Mouse (Mus musculus): Measurements from ENCODE around the gene Dgki.

The Dgki gene

GRCm38 (mm10) chr6:36998942-36999341, 301.0 kb downstream of the Dgki start:
- DNase-seq: no peak

DNA sequence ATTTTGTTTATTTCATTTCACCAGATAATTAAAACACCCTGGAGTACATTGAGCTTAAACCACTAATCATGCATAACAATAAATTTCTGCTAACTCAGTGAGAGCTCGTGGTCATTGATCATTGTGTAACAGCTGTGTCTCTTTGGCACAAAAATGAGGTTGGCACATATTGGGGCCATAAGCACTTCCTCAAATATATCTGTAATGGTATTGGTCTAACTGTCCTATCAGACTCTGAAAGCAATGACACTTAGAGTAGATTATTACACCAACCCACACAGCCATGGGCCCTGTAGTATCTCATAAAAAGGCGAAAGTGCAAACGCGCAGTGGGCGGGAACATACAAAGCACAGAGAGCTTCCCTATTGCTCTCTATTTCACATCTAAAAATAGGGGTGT, 305.7 kb downstream of the Dgki start:
- DNase-seq: no peak

DNA sequence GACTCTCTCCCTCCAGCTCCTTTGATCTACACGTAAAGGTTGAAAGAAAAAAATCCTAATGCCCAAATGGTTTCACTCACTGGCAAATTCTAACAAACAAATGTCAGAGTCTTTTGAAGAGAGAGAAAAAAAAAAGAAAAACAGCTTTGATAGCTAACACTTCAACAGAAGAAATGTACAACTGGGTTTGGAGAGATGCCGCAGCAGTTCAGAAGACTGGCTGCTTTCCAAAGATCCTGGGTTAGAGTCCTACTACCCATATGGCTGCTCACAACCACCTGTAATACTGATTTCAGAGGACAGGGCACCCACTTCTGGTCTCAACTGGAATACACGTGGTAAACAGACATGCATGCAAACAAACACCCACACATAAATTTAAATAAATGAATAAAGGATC, 309.8 kb downstream of the Dgki start:
- no peak for DNase-seq

- DNase-seq: no peak
Measured at GRCm38 (mm10) chr6:36988800-36989199, 311.2 kb downstream of the Dgki start.

- no peak for DNase-seq
Measured at GRCm38 (mm10) chr6:36981646-36982045, 318.3 kb downstream of the Dgki start.

DNA sequence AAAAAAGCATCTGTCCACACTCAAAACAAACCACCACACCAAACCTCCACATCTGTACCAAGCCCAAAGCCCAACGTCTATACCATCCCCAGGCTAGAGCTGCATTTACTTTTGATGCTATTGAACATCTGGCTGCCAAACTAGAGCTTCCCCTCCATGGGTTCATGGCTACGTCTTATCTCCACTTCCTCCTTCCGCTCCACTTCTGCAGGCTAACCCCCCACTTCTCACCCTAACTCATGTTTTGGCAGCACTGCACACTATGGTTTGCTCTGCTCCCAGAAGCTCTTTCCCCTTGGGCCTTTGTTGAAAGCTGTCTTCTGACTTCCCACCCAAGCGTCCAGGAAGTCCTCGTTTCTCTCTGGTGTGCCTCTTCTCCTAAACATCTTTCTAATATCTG, 319.5 kb downstream of the Dgki start:
- no peak for DNase-seq

GRCm38 (mm10) chr6:36978176-36978575, 321.8 kb downstream of the Dgki start:
- DNase-seq: no peak

GRCm38 (mm10) chr6:36973096-36973495, 326.9 kb downstream of the Dgki start:
- DNase-seq: peak; percentile 16 to 31

GRCm38 (mm10) chr6:36972494-36972893, 327.5 kb downstream of the Dgki start:
- peak; percentile 52 to 59 for DNase-seq

DNA sequence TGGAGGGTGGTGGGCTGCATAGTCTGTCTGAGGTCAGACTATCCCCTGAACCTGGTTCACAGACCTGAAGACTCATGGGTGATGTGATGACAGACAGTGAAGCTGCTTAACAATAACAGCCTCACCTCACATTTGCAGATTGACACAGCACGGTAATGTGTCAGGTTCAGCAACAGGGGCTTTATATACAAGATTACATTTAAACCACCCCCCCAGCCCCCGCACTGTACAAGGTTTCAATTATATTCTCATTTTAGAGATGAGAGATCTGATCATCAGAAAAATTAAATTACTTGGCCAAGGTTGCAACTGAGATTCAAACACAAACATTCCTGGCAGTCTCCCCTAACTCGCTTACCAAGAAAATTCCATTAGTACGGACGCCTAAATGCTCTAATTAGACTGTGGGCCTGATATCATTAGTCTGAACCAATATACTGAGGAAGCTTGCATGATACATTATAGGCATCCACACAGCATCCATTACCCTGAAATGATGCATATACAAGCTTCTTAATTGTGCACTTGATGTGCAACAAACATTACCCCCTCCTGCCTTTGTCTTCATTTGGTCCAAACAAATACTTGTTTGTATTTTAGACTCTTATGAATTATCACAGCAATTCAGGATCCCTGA, 330.6 kb downstream of the Dgki start:
- no peak for DNase-seq

DNA sequence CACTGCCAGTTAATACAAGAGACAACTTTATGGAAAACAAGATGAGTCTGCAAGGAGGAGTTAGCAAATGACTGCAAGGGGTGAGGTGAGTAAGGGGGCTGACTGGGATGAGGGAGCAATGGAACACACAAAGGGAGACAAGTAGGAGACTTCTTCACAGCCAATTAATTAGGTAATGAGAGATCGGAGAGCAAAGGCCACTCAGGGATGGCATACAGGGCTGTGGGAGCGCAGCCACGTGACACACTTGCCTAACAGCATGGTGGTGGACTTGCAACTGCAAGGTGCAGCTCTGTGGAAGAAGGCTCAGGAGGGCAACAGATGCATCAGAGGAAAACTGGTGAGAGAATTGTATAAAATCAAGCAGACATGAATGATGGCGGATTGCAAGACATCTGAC, 339.3 kb downstream of the Dgki start:
- peak in 1 of 2 experiments; percentile 42 for DNase-seq

- no peak for DNase-seq
Measured at GRCm38 (mm10) chr6:36955293-36955692, 344.7 kb downstream of the Dgki start.

- no peak for DNase-seq
Measured at GRCm38 (mm10) chr6:36950648-36951047, 349.3 kb downstream of the Dgki start.

- DNase-seq: no peak
Measured at GRCm38 (mm10) chr6:36947861-36948260, 352.1 kb downstream of the Dgki start.

GRCm38 (mm10) chr6:36937527-36937926, 362.5 kb downstream of the Dgki start:
- DNase-seq: no peak

GRCm38 (mm10) chr6:36936816-36937215, 363.2 kb downstream of the Dgki start:
- DNase-seq: no peak

- DNase-seq: no peak
Measured at GRCm38 (mm10) chr6:36931473-36931872, 368.5 kb downstream of the Dgki start.

DNA sequence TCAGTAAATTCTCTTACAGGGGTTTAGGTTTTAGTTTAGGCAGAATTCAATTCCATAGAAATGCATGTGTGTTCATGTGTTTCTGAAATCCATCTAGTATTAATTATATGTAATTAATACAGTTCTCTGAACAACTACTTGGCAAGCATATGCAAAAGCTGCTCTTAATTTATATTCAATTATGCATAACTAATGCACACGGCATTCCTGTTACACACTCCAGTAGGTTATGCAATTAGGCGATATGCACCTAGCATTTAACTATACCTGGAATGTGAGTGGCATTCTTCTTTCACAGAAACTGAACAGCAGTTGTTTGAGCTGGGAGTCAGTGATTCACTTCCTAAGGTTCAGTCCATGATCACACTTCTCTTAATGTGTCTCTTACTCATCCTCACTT, 370.2 kb downstream of the Dgki start:
- DNase-seq: no peak

- DNase-seq: peak in 1 of 2 experiments; percentile 9
Measured at GRCm38 (mm10) chr6:36926455-36926854, 373.5 kb downstream of the Dgki start.

DNA sequence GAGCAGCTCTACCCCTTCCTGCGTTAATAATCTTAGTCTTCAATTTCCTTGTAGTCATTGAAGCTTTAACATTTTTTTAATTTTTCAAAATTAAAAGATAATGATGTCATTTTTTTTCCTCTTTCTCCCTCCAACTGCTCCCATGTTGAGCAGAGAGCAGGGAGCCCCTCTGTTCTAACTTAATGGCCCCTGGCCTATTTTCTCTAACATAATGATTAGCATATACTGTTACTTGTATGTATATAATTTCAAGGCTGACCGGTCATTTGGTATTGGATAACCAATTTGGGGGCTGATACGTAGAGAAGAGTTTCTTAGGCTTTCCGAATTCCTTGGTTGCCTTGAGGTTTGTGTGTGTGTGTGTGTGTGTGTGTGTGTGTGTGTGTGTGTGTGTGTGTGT, 378.0 kb downstream of the Dgki start:
- no peak for DNase-seq

- DNase-seq: no peak
Measured at GRCm38 (mm10) chr6:36911586-36911985, 388.4 kb downstream of the Dgki start.

- DNase-seq: no peak
Measured at GRCm38 (mm10) chr6:36907191-36907590, 392.8 kb downstream of the Dgki start.

GRCm38 (mm10) chr6:36905965-36906364, 394.0 kb downstream of the Dgki start:
- no peak for DNase-seq

DNA sequence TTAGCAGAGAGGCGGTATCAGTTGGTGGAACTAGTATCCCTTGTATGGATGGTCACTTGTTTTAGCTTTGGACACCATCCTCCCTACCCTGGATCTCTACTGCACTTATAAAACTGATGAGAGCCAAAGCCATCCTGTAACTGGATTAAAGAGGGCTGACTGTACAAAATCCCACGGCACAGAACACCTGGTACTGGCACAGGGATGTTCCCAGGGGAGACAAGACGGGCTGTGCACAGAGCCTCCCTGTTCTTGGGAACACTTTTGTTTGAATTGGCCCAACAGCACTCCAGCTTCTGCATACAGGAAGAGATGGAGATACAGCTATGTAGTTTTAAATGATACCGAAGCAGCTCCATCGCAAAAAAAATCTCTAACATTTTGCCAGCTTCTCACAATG, 395.1 kb downstream of the Dgki start:
- no peak for DNase-seq

DNA sequence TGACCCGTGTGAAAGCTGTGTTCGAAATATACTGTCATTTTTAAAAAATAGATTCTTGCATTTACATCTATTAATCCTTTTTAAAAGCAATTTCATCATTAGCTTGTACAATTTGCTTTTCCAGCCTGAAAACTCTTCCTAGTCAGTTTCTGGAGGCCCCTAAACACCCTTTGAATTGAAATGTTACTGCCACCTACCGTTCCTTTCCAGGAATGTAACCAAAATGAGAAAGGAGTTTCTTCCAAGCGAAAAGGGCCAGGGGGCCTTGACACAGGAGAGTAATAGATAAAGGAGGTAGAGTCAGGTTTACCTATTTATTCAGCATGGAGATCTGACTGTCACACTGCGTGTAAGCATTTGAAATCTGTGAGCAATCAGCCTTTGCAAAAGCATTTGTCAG, 396.2 kb downstream of the Dgki start:
- DNase-seq: peak in 1 of 2 experiments; percentile 39

Data from kidney, postnatal 4 days (tissue).